Mouse (Mus musculus) liver, embryonic 12.5 days (tissue): ENCODE results near the gene Tiam2. TPM values are rescaled to one million over a fixed set of nuclear protein-coding genes. Genes with fewer than 3 reads are reported as not detected.
A peak's percentile ranks its signal among the peaks of the same experiment; 100 is the strongest.

Experiments
- ATAC-seq: fragments of 200-750 bp; cut with Nextera tagmentation; 2 replicates; pipeline ENCODE4 v1.8.0; 2017; ENCODE audit warnings: moderate number of reproducible peaks, mild to moderate bottlenecking, moderate library complexity
- H3K27ac ChIP-seq: fragments of 300-500 bp; sonication (generic); 2 replicates; pipeline ENCODE4 v1.5.1; 2016; ENCODE audit warnings: mild to moderate bottlenecking
- H3K27me3 ChIP-seq: fragments of 300-500 bp; sonication (generic); replicated peaks from 2 replicates; pipeline ENCODE4 v1.6.1; 2016; ENCODE audit warnings: mild to moderate bottlenecking, moderate library complexity
- H3K36me3 ChIP-seq: fragments of 300-500 bp; sonication (generic); 2 replicates; pipeline ENCODE4 v1.6.1; 2016; ENCODE audit warnings: mild to moderate bottlenecking, moderate library complexity
- H3K4me1 ChIP-seq: fragments of 300-500 bp; sonication (generic); 2 replicates; pipeline ENCODE4 v1.6.1; 2016
- H3K4me2 ChIP-seq: fragments of 300-500 bp; sonication (generic); 2 replicates; pipeline ENCODE4 v1.6.1; 2016; ENCODE audit warnings: mild to moderate bottlenecking, moderate library complexity
- H3K4me3 ChIP-seq: fragments of 300-500 bp; sonication (generic); 2 replicates; pipeline ENCODE4 v1.5.1; 2016; ENCODE audit warnings: mild to moderate bottlenecking, moderate library complexity
- H3K9ac ChIP-seq: fragments of 300-500 bp; sonication (generic); 2 replicates; pipeline ENCODE4 v1.6.1; 2016; ENCODE audit warnings: mild to moderate bottlenecking, moderate library complexity
- H3K9me3 ChIP-seq: fragments of 300-500 bp; sonication (generic); replicated peaks from 2 replicates; pipeline ENCODE4 v1.6.1; 2016; ENCODE audit warnings: mild to moderate bottlenecking, moderate library complexity
- WGBS: fragments of 180-500 bp; shearing (Covaris S2); methylation state at CpG from one replicate; pipeline ENCODE4 v1.1.7; 2016; ENCODE audit not compliant: insufficient replicate concordance; 5-methylcytosine and 5-hydroxymethylcytosine counted together
- polyA plus RNA-seq: library from polyadenylated mRNA; unstranded; fragments of >200 nt; fragmentation: Nextera tagmentation; extraction: Ambion mirVana; gene quantifications from 2 replicates; pipeline ENCODE4 v1.2.1, GENCODE M21; 2016

Gene Tiam2
- polyA plus RNA-seq, 1 experiment from 2014 or later, result 1.3 TPM

GRCm38 (mm10) chr17:3520344-3520743 is 194.0 kb downstream of the Tiam2 start:
- Histone ChIP-seq H3K27me3 (no peaks in the 10 kb centered on the region), H3K9me3 (no peaks in the 10 kb centered on the region), H3K27ac (no peak overlapping the region), H3K36me3 (0 out of 2 replicates have a peak, but pooled peaks cover 9% of the 10 kb centered on the region), H3K4me1 (0 out of 2 replicates have a peak, but pooled peaks cover 5% of the 10 kb centered on the region), H3K4me3 (no peak overlapping the region), H3K4me2 (no peak overlapping the region), H3K9ac (no peak overlapping the region)
- no peak for ATAC-seq
- 75% methylated on average over 5 of the region's 5 CpGs for WGBS

- 0 out of 2 replicates have a peak overlapping the region, but pooled peaks have one; percentile 4 for H3K9ac ChIP-seq
- H3K9me3 ChIP-seq, result no peaks in the 10 kb centered on the region
- no peaks in the 10 kb centered on the region for H3K27me3 ChIP-seq
- H3K4me1 ChIP-seq, result peaks cover 30% of the 10 kb centered on the region
- H3K36me3 ChIP-seq, result peaks cover 8% of the 10 kb centered on the region; the same call in 1 of the 2 replicates
- peak overlapping the region; percentile 68 for H3K27ac ChIP-seq
- ATAC-seq, result peak; percentile 77
- peak overlapping the region; percentile 31; the same call in 1 of the 2 replicates for H3K4me2 ChIP-seq
- 55% methylated on average over 6 of the region's 6 CpGs for WGBS
- H3K4me3 ChIP-seq, result no peak overlapping the region
Observed at GRCm38 (mm10) chr17:3527841-3528471, 201.6 kb downstream of the Tiam2 start.

GRCm38 (mm10) chr17:3529523-3529922 is 203.2 kb downstream of the Tiam2 start:
- Histone ChIP-seq H3K9ac (no peak overlapping the region), H3K36me3 (peaks cover 8% of the 10 kb centered on the region; the same call in 1 of the 2 replicates), H3K4me2 (no peak overlapping the region), H3K4me3 (no peak overlapping the region), H3K4me1 (peaks cover 30% of the 10 kb centered on the region), H3K9me3 (no peaks in the 10 kb centered on the region), H3K27ac (no peak overlapping the region; the same call in 1 of the 2 replicates), H3K27me3 (no peaks in the 10 kb centered on the region)
- WGBS, result 36% methylated on average over 3 of the region's 3 CpGs
- ATAC-seq, result peak; percentile 70

- peaks cover 30% of the 10 kb centered on the region for H3K4me1 ChIP-seq
- H3K4me3 ChIP-seq, result no peak overlapping the region
- H3K4me2 ChIP-seq, result no peak overlapping the region
- H3K27me3 ChIP-seq, result no peaks in the 10 kb centered on the region
- H3K27ac ChIP-seq, result no peak overlapping the region
- peaks cover 10% of the 10 kb centered on the region for H3K36me3 ChIP-seq
- no peak overlapping the region for H3K9ac ChIP-seq
- WGBS, result 74% methylated on average over 7 of the region's 7 CpGs
- no peaks in the 10 kb centered on the region for H3K9me3 ChIP-seq
- ATAC-seq, result no peak
Observed at GRCm38 (mm10) chr17:3530549-3530948, 204.2 kb downstream of the Tiam2 start.

GRCm38 (mm10) chr17:3531641-3532040 is 205.3 kb downstream of the Tiam2 start:
- no peaks in the 10 kb centered on the region for H3K27me3 ChIP-seq
- WGBS, result 78% methylated on average over 1 of the region's 1 CpGs
- peaks cover 30% of the 10 kb centered on the region for H3K4me1 ChIP-seq
- peaks cover 12% of the 10 kb centered on the region for H3K36me3 ChIP-seq
- H3K9ac ChIP-seq, result no peak overlapping the region
- ATAC-seq, result no peak
- H3K4me2 ChIP-seq, result no peak overlapping the region
- H3K27ac ChIP-seq, result no peak overlapping the region
- H3K9me3 ChIP-seq, result no peaks in the 10 kb centered on the region
- no peak overlapping the region for H3K4me3 ChIP-seq

GRCm38 (mm10) chr17:3532254-3532653 is 205.9 kb downstream of the Tiam2 start, which contains the start of gene Cldn20:
TSS of gene Cldn20 (plus strand) at chr17:3532554.
- Histone ChIP-seq H3K9me3 (no peaks in the 10 kb centered on the region), H3K9ac (no peak within 1 kb of the TSS), H3K4me1 (peaks cover 25% of the 10 kb centered on the region), H3K27me3 (no peaks in the 10 kb centered on the region), H3K27ac (no peak within 1 kb of the TSS), H3K4me3 (no peak within 1 kb of the TSS), H3K4me2 (no peak within 1 kb of the TSS), H3K36me3 (peaks cover 12% of the 10 kb centered on the region)
- no peak for ATAC-seq
- 77% methylated on average over 4 of the region's 4 CpGs for WGBS

GRCm38 (mm10) chr17:3533425-3533824 is 207.1 kb downstream of the Tiam2 start:
- Histone ChIP-seq H3K4me2 (no peak overlapping the region), H3K9me3 (no peaks in the 10 kb centered on the region), H3K4me3 (no peak overlapping the region), H3K4me1 (peaks cover 13% of the 10 kb centered on the region), H3K36me3 (peaks cover 15% of the 10 kb centered on the region), H3K9ac (no peak overlapping the region), H3K27ac (no peak overlapping the region), H3K27me3 (no peaks in the 10 kb centered on the region)
- no peak for ATAC-seq
- WGBS, result 19% methylated on average over 1 of the region's 1 CpGs

GRCm38 (mm10) chr17:3540304-3540703 is 213.9 kb downstream of the Tiam2 start:
- Histone ChIP-seq H3K36me3 (peaks cover 33% of the 10 kb centered on the region), H3K9ac (no peak overlapping the region), H3K4me3 (no peak overlapping the region), H3K27ac (no peak overlapping the region), H3K4me2 (no peak overlapping the region), H3K27me3 (no peaks in the 10 kb centered on the region), H3K9me3 (no peaks in the 10 kb centered on the region), H3K4me1 (no peaks in the 10 kb centered on the region)
- no peak for ATAC-seq
- WGBS, result 70% methylated on average over 2 of the region's 2 CpGs

- H3K36me3 ChIP-seq, result peaks cover 29% of the 10 kb centered on the region
- no peaks in the 10 kb centered on the region for H3K27me3 ChIP-seq
- no peak for ATAC-seq
- H3K4me3 ChIP-seq, result no peak overlapping the region
- no peak overlapping the region for H3K4me2 ChIP-seq
- no peak overlapping the region for H3K27ac ChIP-seq
- 69% methylated on average over 5 of the region's 5 CpGs for WGBS
- no peaks in the 10 kb centered on the region for H3K4me1 ChIP-seq
- H3K9me3 ChIP-seq, result no peaks in the 10 kb centered on the region
- no peak overlapping the region for H3K9ac ChIP-seq
Observed at GRCm38 (mm10) chr17:3541033-3541432, 214.7 kb downstream of the Tiam2 start.

- Histone ChIP-seq H3K4me3 (no peak overlapping the region), H3K9me3 (no peaks in the 10 kb centered on the region), H3K36me3 (peaks cover 14% of the 10 kb centered on the region; the same call in 1 of the 2 replicates), H3K4me2 (no peak overlapping the region), H3K27ac (no peak overlapping the region), H3K4me1 (no peaks in the 10 kb centered on the region), H3K27me3 (no peaks in the 10 kb centered on the region), H3K9ac (no peak overlapping the region)
- no peak for ATAC-seq
- WGBS, result 59% methylated on average over 7 of the region's 7 CpGs
Observed at GRCm38 (mm10) chr17:3547725-3548124, 221.4 kb downstream of the Tiam2 start.

GRCm38 (mm10) chr17:3556251-3556650 is 229.9 kb downstream of the Tiam2 start:
- ATAC-seq, result no peak
- Histone ChIP-seq H3K4me1 (peaks cover 23% of the 10 kb centered on the region), H3K9ac (no peak overlapping the region), H3K4me3 (peak overlapping the region; percentile 73), H3K9me3 (no peaks in the 10 kb centered on the region), H3K4me2 (peak overlapping the region; percentile 85), H3K36me3 (peaks cover 10% of the 10 kb centered on the region; the same call in 1 of the 2 replicates), H3K27ac (peak overlapping the region; percentile 87; the same call in 1 of the 2 replicates), H3K27me3 (no peaks in the 10 kb centered on the region)
- 35% methylated on average over 1 of the region's 1 CpGs for WGBS

GRCm38 (mm10) chr17:3557331-3558311 is 231.2 kb downstream of the Tiam2 start, which contains the start of gene Tfb1m:
TSS of gene Tfb1m (minus strand) at chr17:3557781.
- under 1% methylated on average over 59 of the region's 60 CpGs for WGBS
- ATAC-seq, result peak; percentile 99
- H3K9ac ChIP-seq, result peak within 1 kb of the TSS; percentile 74

More at GRCm38 (mm10) chr17:3557331-3558311, 231.2 kb downstream of the Tiam2 start, which contains the start of gene Tfb1m:
- peaks cover 23% of the 10 kb centered on the region for H3K4me1 ChIP-seq
- no peaks in the 10 kb centered on the region for H3K27me3 ChIP-seq
- peak within 1 kb of the TSS; percentile 87 for H3K27ac ChIP-seq
- H3K9me3 ChIP-seq, result no peaks in the 10 kb centered on the region
- H3K36me3 ChIP-seq, result peaks cover 5% of the 10 kb centered on the region; the same call in 1 of the 2 replicates
- H3K4me3 ChIP-seq, result peak within 1 kb of the TSS; percentile 73
- peak within 1 kb of the TSS; percentile 85 for H3K4me2 ChIP-seq
